Mouse (Mus musculus) heart, embryonic 14.5 days (tissue): Measurements from ENCODE around the gene Thnsl2. TPM values are rescaled to one million over a fixed set of nuclear protein-coding genes. Genes with fewer than 3 reads are reported as not detected.

Source experiments
- ATAC-seq: fragments of 200-750 bp; cut with Nextera tagmentation; 2 replicates; pipeline ENCODE4 v1.8.0; 2017; ENCODE audit warnings: low read depth, moderate TSS enrichment; ENCODE audit not compliant: insufficient number of reproducible peaks, insufficient read depth, low FRiP score
- H3K27ac ChIP-seq, 2 experiments: fragments of 200-500 bp in 1 of 2; fragments of 300-500 bp in 1 of 2; sonication (generic) in 1 of 2; replicated peaks in 1 of 2; 2 replicates each; pipeline ENCODE4 v1.5.1; 2012 to 2014; ENCODE audit warnings: low read depth in 2 of 2, low read length in 2 of 2, control low read depth in 1 of 2, mild to moderate bottlenecking in 1 of 2, mixed read lengths in 1 of 2; ENCODE audit not compliant: control insufficient read depth in 1 of 2, insufficient read depth in 1 of 2
- H3K27me3 ChIP-seq: fragments of 300-500 bp; sonication (generic); 2 replicates; pipeline ENCODE4 v1.6.1; 2014; ENCODE audit warnings: mild to moderate bottlenecking, low read length, control low read depth; ENCODE audit not compliant: control insufficient read depth, insufficient read depth
- H3K36me3 ChIP-seq: fragments of 300-500 bp; sonication (generic); 2 replicates; pipeline ENCODE4 v1.6.1; 2014; ENCODE audit warnings: mild to moderate bottlenecking, control low read depth, low read length, mixed read lengths; ENCODE audit not compliant: control insufficient read depth, insufficient read depth
- H3K4me1 ChIP-seq, 2 experiments: fragments of 200-500 bp in 1 of 2; fragments of 300-500 bp in 1 of 2; sonication (generic) in 1 of 2; 2 replicates each; pipeline ENCODE4 v1.6.1; 2012 to 2014; ENCODE audit warnings: low read length in 2 of 2, control low read depth in 1 of 2, mixed read lengths in 1 of 2; ENCODE audit not compliant: control insufficient read depth in 2 of 2, insufficient read depth in 2 of 2
- H3K4me2 ChIP-seq: fragments of 300-500 bp; sonication (generic); 2 replicates; pipeline ENCODE4 v1.6.1; 2014; ENCODE audit warnings: mild to moderate bottlenecking, low read length
- H3K4me3 ChIP-seq, 2 experiments: fragments of 200-500 bp in 1 of 2; fragments of 300-500 bp in 1 of 2; sonication (generic) in 1 of 2; 2 replicates each; pipeline ENCODE4 v1.5.1; 2012 to 2014; ENCODE audit warnings: low read length in 2 of 2, mild to moderate bottlenecking in 2 of 2, control low read depth in 1 of 2, low read depth in 1 of 2, moderate library complexity in 1 of 2; ENCODE audit not compliant: control insufficient read depth in 1 of 2, insufficient read depth in 1 of 2
- H3K9ac ChIP-seq: fragments of 300-500 bp; sonication (generic); 2 replicates; pipeline ENCODE4 v1.6.1; 2014; ENCODE audit warnings: mild to moderate bottlenecking, low read length
- H3K9me3 ChIP-seq: fragments of 300-500 bp; sonication (generic); 2 replicates; pipeline ENCODE4 v1.6.1; 2016; ENCODE audit warnings: low read length, control low read depth; ENCODE audit not compliant: control insufficient read depth
- WGBS: fragments of 180-500 bp; shearing (Covaris S2); extraction: QIAGEN DNeasy Blood & Tissue Kit; methylation state at CpG from one replicate; pipeline ENCODE4 v1.1.7; 2014; 5-methylcytosine and 5-hydroxymethylcytosine counted together
- polyA plus RNA-seq: library from polyadenylated mRNA; unstranded; fragments of >200 nt; fragmentation: Nextera tagmentation; extraction: Ambion mirVana; gene quantifications from 2 replicates; pipeline ENCODE4 v1.2.1, GENCODE M21; 2014

Gene Thnsl2
- polyA plus RNA-seq, 1 experiment from 2014 or later = 6.0 TPM

- Histone ChIP-seq H3K9ac (no peak overlapping the region), H3K4me2 (no peak overlapping the region), H3K4me1 (peaks cover 0 to 3% of the 10 kb centered on the region in 2 experiments; a peak in 1 of 4 replicates), H3K27me3 (no peaks in the 10 kb centered on the region), H3K9me3 (no peaks in the 10 kb centered on the region), H3K36me3 (no peaks in the 10 kb centered on the region), H3K27ac (no peak overlapping the region), H3K4me3 (no peak overlapping the region)
- peak; percentile 43; the same call in 1 of the 2 replicates for ATAC-seq
- 34% methylated on average over 6 of the region's 6 CpGs for WGBS
These were observed 22.4 kb upstream of the Thnsl2 start for GRCm38 (mm10) chr6:71166551-71167169.

- Histone ChIP-seq H3K9ac (no peak overlapping the region), H3K27me3 (no peaks in the 10 kb centered on the region), H3K27ac (no peak overlapping the region), H3K4me1 (peaks cover 0 to 3% of the 10 kb centered on the region in 2 experiments; a peak in 1 of 4 replicates), H3K4me2 (no peak overlapping the region), H3K4me3 (no peak overlapping the region), H3K9me3 (no peaks in the 10 kb centered on the region), H3K36me3 (no peaks in the 10 kb centered on the region)
- no peak for ATAC-seq
- WGBS = 29% methylated on average over 6 of the region's 6 CpGs
These were observed 20.2 kb upstream of the Thnsl2 start for GRCm38 (mm10) chr6:71164394-71164793.

- no peak overlapping the region for H3K4me2 ChIP-seq
- no peaks in the 10 kb centered on the region for H3K9me3 ChIP-seq
- H3K4me1 ChIP-seq = peaks cover 0 to 3% of the 10 kb centered on the region in 2 experiments; a peak in 1 of 4 replicates
- no peak for ATAC-seq
- H3K27ac ChIP-seq = no peak overlapping the region
- WGBS = 40% methylated on average over 4 of the region's 4 CpGs
- H3K9ac ChIP-seq = no peak overlapping the region
- H3K36me3 ChIP-seq = no peaks in the 10 kb centered on the region
- H3K4me3 ChIP-seq = no peak overlapping the region
- H3K27me3 ChIP-seq = no peaks in the 10 kb centered on the region
These were observed 18.0 kb upstream of the Thnsl2 start for GRCm38 (mm10) chr6:71162269-71162668.

GRCm38 (mm10) chr6:71161290-71161689, 17.1 kb upstream of the Thnsl2 start:
- no peaks in the 10 kb centered on the region for H3K9me3 ChIP-seq
- ATAC-seq = no peak
- H3K27me3 ChIP-seq = no peaks in the 10 kb centered on the region
- peaks cover 0 to 3% of the 10 kb centered on the region in 2 experiments; a peak in 1 of 4 replicates for H3K4me1 ChIP-seq
- H3K9ac ChIP-seq = no peak overlapping the region
- 76% methylated on average over 7 of the region's 7 CpGs for WGBS
- no peak overlapping the region for H3K4me2 ChIP-seq
- H3K27ac ChIP-seq = no peak overlapping the region
- H3K4me3 ChIP-seq = no peak overlapping the region
- H3K36me3 ChIP-seq = no peaks in the 10 kb centered on the region

- no peak for ATAC-seq
- no peak overlapping the region for H3K4me3 ChIP-seq
- H3K36me3 ChIP-seq = no peaks in the 10 kb centered on the region
- H3K9ac ChIP-seq = no peak overlapping the region
- H3K4me2 ChIP-seq = no peak overlapping the region
- no peaks in the 10 kb centered on the region for H3K27me3 ChIP-seq
- WGBS = 77% methylated on average over 5 of the region's 5 CpGs
- no peaks in the 10 kb centered on the region for H3K4me1 ChIP-seq
- no peaks in the 10 kb centered on the region for H3K9me3 ChIP-seq
- H3K27ac ChIP-seq = no peak overlapping the region
These were observed 12.6 kb upstream of the Thnsl2 start for GRCm38 (mm10) chr6:71156674-71157326.

- H3K4me1 ChIP-seq = no peaks in the 10 kb centered on the region
- no peaks in the 10 kb centered on the region for H3K36me3 ChIP-seq
- H3K4me2 ChIP-seq = no peak overlapping the region
- H3K27me3 ChIP-seq = no peaks in the 10 kb centered on the region
- no peak overlapping the region for H3K9ac ChIP-seq
- no peak overlapping the region for H3K27ac ChIP-seq
- no peaks in the 10 kb centered on the region for H3K9me3 ChIP-seq
- ATAC-seq = no peak
- WGBS = 63% methylated on average over 6 of the region's 6 CpGs
- H3K4me3 ChIP-seq = no peak overlapping the region
These were observed 10.6 kb upstream of the Thnsl2 start for GRCm38 (mm10) chr6:71154861-71155260.

- H3K27ac ChIP-seq = no peak overlapping the region
- H3K9me3 ChIP-seq = no peaks in the 10 kb centered on the region
- H3K4me1 ChIP-seq = no peaks in the 10 kb centered on the region
- H3K27me3 ChIP-seq = no peaks in the 10 kb centered on the region
- H3K36me3 ChIP-seq = no peaks in the 10 kb centered on the region
- 77% methylated on average over 4 of the region's 4 CpGs for WGBS
- H3K4me3 ChIP-seq = no peak overlapping the region
- no peak for ATAC-seq
- H3K9ac ChIP-seq = no peak overlapping the region
- no peak overlapping the region for H3K4me2 ChIP-seq
These were observed 9.2 kb upstream of the Thnsl2 start for GRCm38 (mm10) chr6:71153486-71153885.
